Mouse (Mus musculus): ENCODE measurements around the gene Tspan1.
A peak's percentile ranks its signal among the peaks of the same experiment; 100 is the strongest.

Tspan1 gene

GRCm38 (mm10) chr4:116123602-116124519, 43.5 kb downstream of the Tspan1 start, which contains the start of the genes Rad54l and Pomgnt1:
Rad54l (minus strand) TSS chr4:116123690.
Pomgnt1 (plus strand) TSS chr4:116123840.
- DNase-seq = peak; percentile 98

DNA sequence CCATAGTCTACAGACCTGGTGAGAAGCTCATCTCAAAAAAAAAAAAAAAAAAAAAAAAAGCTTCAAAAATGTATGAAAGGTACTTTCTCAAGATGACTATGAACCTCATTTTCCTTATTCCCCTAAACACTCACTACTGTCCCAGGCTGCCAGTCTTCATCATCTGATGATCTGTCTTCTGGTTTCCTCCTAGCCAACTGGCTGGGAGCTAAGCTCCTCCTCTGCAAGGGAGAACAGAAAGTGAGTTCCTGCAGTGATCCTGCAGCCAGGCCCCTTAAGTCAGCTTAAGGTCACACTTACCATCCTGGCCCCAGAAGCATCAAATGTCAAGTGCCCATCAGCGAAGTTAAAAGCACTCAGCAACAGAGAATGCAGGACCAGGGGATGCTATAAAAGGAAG, 44.6 kb downstream of the Tspan1 start:
- DNase-seq = no peak

All from heart, adult 11 months (tissue).